Mouse (Mus musculus): Measurements from ENCODE around the gene Mcrs1.

DNA sequence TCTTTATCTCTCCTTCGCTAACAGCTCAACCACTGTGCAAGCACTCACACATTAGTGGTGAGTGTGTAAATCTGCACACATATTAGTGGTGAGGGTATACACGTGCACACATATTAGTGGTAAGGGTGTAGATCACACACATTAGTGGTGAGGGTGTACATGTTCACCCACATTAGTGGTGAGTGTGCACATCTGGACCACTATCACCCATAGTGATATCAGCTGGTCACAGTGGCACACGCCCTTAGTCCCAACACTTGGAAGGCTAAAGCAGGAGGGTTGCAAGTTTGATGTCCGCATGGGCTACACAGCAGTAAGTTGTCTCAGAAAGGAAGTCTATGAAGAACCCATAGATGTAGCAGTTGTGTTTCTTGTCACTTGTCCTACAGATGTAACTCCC, 34.1 kb downstream of the Mcrs1 start:
- TF ChIP-seq CTCF (IDR thresholded peaks at IDR 0.05; ENCODE audit: insufficient read depth, low read length): no peak
- TF ChIP-seq POLR2A (IDR thresholded peaks at IDR 0.05; ENCODE audit: borderline replicate concordance, extremely low read depth, low read depth, low read length): no peak

All from lung, adult 2 months (tissue).